Comparison of ENCODE assay signal across 10 mouse cellular contexts in the genomic region with DNA sequence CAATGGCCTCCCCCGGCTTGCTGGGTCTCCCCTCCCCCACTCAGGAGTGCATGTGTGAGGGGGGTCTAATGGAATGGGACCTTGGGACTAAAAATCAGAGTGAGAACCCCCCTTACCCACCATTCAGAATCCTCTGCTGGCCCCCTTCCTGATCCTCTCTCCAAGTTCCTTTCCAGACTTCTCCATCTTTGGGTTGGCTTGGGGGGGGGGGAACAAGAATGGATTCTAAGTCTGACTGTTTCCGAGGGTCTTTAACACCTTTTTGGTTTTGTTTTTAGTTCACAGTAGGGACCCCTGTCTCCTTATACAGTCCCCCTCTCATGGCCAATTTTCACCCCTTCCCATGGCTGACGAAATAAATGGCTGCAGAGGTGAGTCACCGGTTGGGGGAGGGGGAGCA. TPM values are rescaled to one million over a fixed set of nuclear protein-coding genes. Genes with fewer than 3 reads are reported as not detected.
DNase-seq lines count a peak whose midpoint lies in the region; ATAC-seq and TF ChIP-seq lines count a peak whose summit lies in the region.
"Had no signal": no experiment of that assay in that cellular context is flagged by ENCODE, and none has a peak within 500 bp of the region (broad histone marks: within the 10 kb centered on the region; RNA-seq: fewer than 3 reads in every experiment).

A gene (plus strand): TSS at position 301 of the 400 bp plus-strand sequence.

- TF ChIP-seq POLR2A in cerebellum, adult 2 months (IDR thresholded peaks at IDR 0.05; ENCODE audit: borderline replicate concordance, insufficient read depth, low read length), result no peak
- no peak for TF ChIP-seq POLR2A in testis, adult 2 months (IDR thresholded peaks at IDR 0.05; ENCODE audit: control insufficient read depth, low read depth, low read length)
- no peak for TF ChIP-seq POLR2A in olfactory bulb, adult 2 months (IDR thresholded peaks at IDR 0.05; ENCODE audit: insufficient read depth, low read depth, low read length)

- no peaks in the 10 kb centered on the region for H3K36me3 ChIP-seq in testis, adult 2 months (ENCODE audit: control insufficient read depth, insufficient read depth, low read length)

- 34% methylated on average over 4 of the region's 4 CpGs for WGBS in cerebellum, adult 2 months
- WGBS in olfactory bulb, adult 2 months, result 13% methylated on average over 4 of the region's 4 CpGs

- H3K27me3 ChIP-seq in cerebellum, adult 2 months (ENCODE audit: control insufficient read depth, insufficient read depth, low read length), result no peaks in the 10 kb centered on the region
- 0 out of 2 replicates have a peak, but pooled peaks cover 2% of the 10 kb centered on the region for H3K27me3 ChIP-seq in testis, adult 2 months (ENCODE audit: control insufficient read depth, insufficient read depth, low read length)

- no peak within 1 kb of the TSS for H3K27ac ChIP-seq in cerebellum, adult 2 months (ENCODE audit: insufficient read depth, low read length)
- H3K27ac ChIP-seq in testis, adult 2 months (ENCODE audit: control insufficient read depth, insufficient read depth, low read depth, low read length), result no peak within 1 kb of the TSS
- no peak within 1 kb of the TSS for H3K27ac ChIP-seq in olfactory bulb, adult 2 months (ENCODE audit: insufficient read depth, low read depth, low read length)

- no peaks in the 10 kb centered on the region for H3K4me1 ChIP-seq in cerebellum, adult 2 months (ENCODE audit: control insufficient read depth, insufficient read depth, low read length)
- H3K4me1 ChIP-seq in testis, adult 2 months (ENCODE audit: control insufficient read depth, insufficient read depth, low read length), result peaks cover 23% of the 10 kb centered on the region
- H3K4me1 ChIP-seq in olfactory bulb, adult 2 months (ENCODE audit: control insufficient read depth, insufficient read depth, low read length), result peaks cover 15% of the 10 kb centered on the region

- no peak for ATAC-seq in cerebellum, adult (ENCODE audit: insufficient number of reproducible peaks, low FRiP score, low TSS enrichment)

- H3K4me3 ChIP-seq in cerebellum, adult 2 months (replicated peaks; ENCODE audit: insufficient read depth, low read depth, low read length), result peak within 1 kb of the TSS; percentile 2
- peak within 1 kb of the TSS; percentile 14 for H3K4me3 ChIP-seq in testis, adult 2 months (ENCODE audit: control insufficient read depth, low read depth, low read length)
- peak within 1 kb of the TSS; percentile 12 for H3K4me3 ChIP-seq in olfactory bulb, adult 2 months (ENCODE audit: insufficient read depth, low read depth, low read length)
- H3K4me3 ChIP-seq: erythroblast, embryonic 14.5 days had no signal

- no peak for TF ChIP-seq CTCF in cerebellum, adult 2 months (IDR thresholded peaks at IDR 0.05; ENCODE audit: borderline replicate concordance, insufficient read depth, low read depth, low read length)
- TF ChIP-seq CTCF in testis, adult 2 months (IDR thresholded peaks at IDR 0.05; ENCODE audit: control insufficient read depth, insufficient read depth, insufficient replicate concordance, low read depth, low read length), result no peak
- TF ChIP-seq CTCF in olfactory bulb, adult 2 months (IDR thresholded peaks at IDR 0.05; ENCODE audit: insufficient read depth, low read depth, low read length), result no peak

- no peak for DNase-seq in cerebellum, adult 2 months
- no peak for DNase-seq in cerebellum, adult 18-20 months
- DNase-seq in testis, postnatal 10 days (ENCODE audit: low spot score), result no peak
- no peak for DNase-seq in layer of hippocampus, postnatal 25 days (ENCODE audit: extremely low spot score in 1 of 2, low spot score in 1 of 2)
- no peak for DNase-seq in thymus, postnatal 36 days
- DNase-seq: lung, postnatal 36 days had no signal

RNA-seq across cellular contexts. Expression of the gene that starts here (rescaled TPM):
- polyA plus RNA-seq in cerebellum, adult 2 months (2012; rRNA removed), result 62.1 and 65.4 TPM in 2 replicates
- 0.84 and 1.9 TPM in 2 replicates for polyA plus RNA-seq in testis, adult 2 months (2012; rRNA removed)
- 100 to 1,000 TPM; 219 to 233 TPM for total RNA-seq in layer of hippocampus, postnatal 25 days (2021)
- not detected in 2 replicates for polyA plus RNA-seq in olfactory bulb, adult 2 months (2012; ENCODE audit: insufficient read depth, insufficient read length, low replicate concordance, missing spikeins)
